Mouse (Mus musculus): ENCODE results near the gene Cacna1g. TPM values are rescaled to one million over a fixed set of nuclear protein-coding genes. Genes with fewer than 3 reads are reported as not detected.

The Cacna1g gene
- total RNA-seq, 2 experiments from 2014 or later: 53.2 to 59.2 TPM

DNA sequence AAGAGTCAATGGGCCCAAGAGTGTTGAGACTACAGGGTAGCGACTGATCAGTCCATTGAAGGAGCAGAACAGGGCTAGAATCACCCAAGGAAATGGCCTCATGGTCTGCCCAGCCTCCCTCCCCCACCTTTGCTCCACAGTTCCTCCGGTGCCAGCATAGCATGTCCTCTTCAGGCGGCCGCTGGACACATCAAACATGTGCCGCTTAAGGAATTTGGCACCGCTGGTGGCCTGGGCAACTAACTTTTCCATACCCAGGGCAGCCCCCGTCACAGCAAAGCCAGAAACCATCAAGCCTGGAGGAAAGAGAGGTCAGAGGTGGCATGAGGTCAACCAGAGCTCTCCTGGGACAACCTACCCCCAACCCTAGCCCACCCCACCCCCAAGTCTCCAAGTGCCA, 8.0 kb upstream of the Cacna1g start:
- no peak for DNase-seq (ENCODE audit: low spot score in 2 of 2)

DNA sequence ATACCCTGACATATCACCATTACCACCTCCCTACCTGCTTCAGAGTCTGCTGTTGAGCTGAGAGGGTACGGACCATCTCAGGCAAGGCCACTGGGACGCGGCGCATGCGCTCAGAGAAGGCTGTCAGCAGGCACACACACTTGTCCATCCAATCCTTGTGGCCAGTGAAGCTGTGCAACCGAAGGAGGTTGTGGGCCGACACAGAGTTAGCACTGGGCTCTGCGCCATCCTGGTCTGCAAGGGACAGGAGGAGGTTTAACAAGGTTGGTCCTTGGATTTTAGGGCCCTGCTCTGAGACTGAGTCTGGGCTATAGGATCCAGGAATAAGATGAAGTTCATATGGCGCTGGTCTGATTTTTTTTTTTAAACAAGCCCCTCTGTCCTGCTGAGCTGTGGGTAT, 6.4 kb upstream of the Cacna1g start:
- no peak for DNase-seq (ENCODE audit: low spot score in 2 of 2)

DNA sequence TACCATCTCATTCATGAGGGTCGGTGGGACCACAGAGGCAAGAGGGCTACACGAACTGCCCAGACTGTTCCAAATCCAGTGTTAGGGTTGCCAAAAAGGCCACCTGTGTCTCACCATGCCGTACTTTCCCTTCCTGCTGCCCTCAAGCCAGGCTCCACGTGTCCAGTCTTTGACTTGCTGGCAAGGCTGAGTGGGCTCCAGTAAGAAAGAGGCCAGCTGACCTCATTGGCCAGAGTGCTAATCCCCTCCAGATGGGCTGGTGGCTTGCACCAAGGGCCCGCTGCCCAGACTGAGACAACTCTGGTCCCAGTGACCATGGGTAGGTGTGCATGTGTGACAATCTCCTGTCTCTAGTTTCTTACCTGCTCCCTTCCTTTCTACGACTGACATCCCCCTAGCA, 3.7 kb upstream of the Cacna1g start:
- no peak for DNase-seq (ENCODE audit: low spot score in 2 of 2)

DNA sequence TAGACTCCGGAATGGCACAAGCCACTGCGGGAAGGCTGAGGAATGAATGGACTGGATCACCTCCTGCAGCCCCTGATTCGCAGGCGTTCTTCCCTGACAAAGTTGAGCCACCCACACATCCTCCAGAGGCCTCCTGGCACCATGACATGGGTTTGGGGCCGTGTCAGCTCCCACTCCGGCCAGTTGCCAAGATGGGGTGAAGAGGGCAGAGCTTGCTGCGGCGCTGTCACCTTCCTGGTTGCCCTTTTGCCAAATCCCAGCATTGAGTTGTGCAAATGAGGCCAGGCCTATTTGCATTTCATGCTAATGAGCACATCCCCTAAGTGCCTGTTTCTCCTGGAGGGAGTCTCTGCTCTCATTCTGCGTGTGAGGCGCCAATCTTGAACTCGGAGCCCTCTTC, 1.7 kb upstream of the Cacna1g start:
- no peak for DNase-seq (ENCODE audit: low spot score in 2 of 2)

- DNase-seq (ENCODE audit: low spot score in 2 of 2): no peak
Observed at GRCm38 (mm10) chr11:94474544-94474910, 529 bp upstream of the Cacna1g start.

- no peak for DNase-seq (ENCODE audit: low spot score in 2 of 2)
Observed at GRCm38 (mm10) chr11:94472916-94473706, 887 bp downstream of the Cacna1g start.

GRCm38 (mm10) chr11:94472585-94472915, 1.4 kb downstream of the Cacna1g start:
- no peak for DNase-seq (ENCODE audit: low spot score in 2 of 2)

DNA sequence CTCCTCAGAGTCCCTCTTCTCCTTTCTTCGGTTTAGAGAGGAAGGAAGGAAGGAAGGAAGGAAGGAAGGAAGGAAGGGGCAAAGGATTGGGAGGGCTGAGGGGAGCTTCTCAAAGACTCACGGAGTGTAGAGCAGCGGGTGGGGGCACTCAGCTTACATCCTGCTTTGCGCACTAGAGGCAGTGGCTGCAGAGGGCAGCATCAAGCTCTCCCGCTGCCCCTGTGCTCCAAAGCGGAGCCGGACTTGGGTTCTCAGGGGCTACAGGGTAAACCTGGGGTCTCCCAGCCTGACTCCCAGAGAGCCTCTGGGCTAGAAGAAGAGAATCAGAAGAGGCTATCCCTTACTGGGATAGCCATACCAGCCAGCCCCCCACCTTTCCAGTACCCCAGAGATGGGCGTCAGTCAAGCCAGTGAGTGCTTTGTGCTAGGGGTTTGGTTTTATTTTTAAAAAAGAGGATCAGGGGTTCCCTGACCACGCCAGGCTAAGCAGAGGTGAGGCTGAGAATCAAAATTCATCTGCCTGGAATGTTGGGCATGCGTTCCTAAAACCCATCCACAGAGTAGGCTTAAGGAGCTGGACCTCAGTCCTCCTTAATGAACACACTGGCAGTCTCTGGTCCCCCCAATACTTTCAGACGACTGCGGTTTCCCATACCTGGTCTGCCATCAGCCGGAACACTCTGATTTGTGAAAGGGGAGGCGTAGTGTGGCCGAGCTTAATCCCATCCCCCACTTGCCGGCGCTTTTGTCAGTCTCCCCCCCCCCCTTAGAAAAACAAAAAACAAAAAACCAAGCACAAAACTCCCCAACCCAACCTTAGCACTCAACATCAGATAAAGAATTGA, 2.0 kb downstream of the Cacna1g start:
- DNase-seq (ENCODE audit: low spot score in 2 of 2): no peak

- no peak for DNase-seq (ENCODE audit: low spot score in 2 of 2)
Observed at GRCm38 (mm10) chr11:94470391-94470790, 3.6 kb downstream of the Cacna1g start.

GRCm38 (mm10) chr11:94469136-94470064, 4.6 kb downstream of the Cacna1g start:
- DNase-seq (ENCODE audit: low spot score in 2 of 2): no peak

GRCm38 (mm10) chr11:94468582-94469064, 5.4 kb downstream of the Cacna1g start:
- peak; percentile 76 to 81 for DNase-seq (ENCODE audit: low spot score in 2 of 2)

DNA sequence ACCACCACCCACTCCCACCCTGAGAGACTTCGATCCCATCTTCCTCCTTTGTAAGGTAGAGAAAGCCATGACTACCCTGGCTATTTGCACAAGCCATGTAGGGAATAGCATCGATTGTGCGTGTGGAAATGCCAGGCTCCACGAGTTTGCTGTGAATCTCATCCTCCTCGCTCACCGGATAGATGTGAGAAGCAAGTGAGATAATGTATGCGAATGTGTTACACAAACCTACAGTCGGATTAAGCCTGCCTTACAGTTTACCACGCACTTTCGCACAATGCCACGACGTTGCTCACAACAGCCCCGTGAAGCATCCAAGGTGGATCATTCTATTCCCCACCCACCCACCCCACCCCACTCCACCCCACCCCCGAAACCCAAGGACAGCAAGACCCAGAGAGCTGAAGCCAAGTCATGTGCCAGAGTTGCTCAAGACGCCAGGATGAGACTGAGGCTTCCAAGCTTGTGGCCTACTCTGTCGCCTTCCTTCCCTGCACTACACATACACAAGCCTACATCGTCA, 7.6 kb downstream of the Cacna1g start:
- DNase-seq (ENCODE audit: low spot score in 2 of 2): no peak

DNA sequence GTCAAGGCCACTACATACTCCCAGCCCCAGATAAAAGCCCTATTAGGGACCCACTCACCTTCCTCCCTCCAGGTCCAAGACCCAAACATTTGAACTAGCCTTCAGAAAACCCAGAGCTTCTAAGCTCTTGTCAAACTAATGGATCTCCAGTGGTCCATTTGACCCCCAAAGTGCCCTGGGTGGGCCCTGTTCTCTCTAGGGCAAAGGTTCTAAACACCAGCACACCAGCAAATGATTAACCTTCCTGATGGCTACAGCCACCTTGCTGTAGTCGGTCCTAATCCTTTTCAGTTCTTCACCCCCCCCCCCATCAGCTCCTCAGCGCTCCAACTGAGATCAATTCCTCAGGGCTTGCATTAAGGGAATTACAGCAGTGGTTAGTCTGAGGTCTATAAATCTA, 9.8 kb downstream of the Cacna1g start:
- DNase-seq (ENCODE audit: low spot score in 2 of 2): no peak

GRCm38 (mm10) chr11:94461856-94462255, 12.1 kb downstream of the Cacna1g start:
- DNase-seq (ENCODE audit: low spot score in 2 of 2): no peak

DNA sequence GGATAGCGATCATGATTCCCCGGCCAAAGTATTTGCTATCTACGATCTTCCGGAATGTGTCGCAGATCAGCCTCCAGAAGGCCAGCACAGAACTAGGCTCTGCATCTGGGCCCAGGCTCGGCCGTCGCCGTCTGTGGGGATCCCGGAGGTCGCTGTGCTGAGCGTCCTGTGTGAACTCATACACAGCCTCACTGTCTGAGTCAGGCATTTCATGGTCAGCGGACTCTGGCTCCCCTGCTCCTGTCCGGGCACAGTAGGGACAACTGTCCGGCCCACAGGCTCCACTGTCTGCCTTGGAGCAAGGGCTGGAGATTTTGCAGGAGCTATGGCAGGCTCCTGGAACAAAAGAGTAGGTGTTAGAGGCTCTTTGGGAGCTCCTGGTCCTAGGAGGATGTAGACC, 17.0 kb downstream of the Cacna1g start:
- no peak for DNase-seq (ENCODE audit: low spot score in 2 of 2)

DNA sequence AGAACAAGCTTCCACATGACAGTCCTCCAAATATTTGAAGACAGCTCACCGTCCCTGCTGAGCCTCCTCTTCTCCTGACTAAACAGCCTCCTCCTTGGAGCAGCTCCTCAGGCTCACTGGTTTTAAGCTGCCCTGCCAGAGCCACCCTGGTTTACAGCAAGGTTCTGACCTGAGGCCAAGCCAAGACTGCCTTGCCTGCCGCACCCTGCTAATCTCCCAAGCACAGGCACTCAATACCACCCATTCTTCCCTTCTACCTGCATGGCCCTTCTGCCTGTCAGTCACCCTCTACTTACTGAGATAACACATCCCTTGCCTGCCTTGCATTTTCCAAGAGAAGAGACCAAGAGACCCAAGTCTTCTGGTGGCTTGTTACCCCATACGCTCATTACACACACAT, 17.7 kb downstream of the Cacna1g start:
- no peak for DNase-seq (ENCODE audit: low spot score in 2 of 2)

DNA sequence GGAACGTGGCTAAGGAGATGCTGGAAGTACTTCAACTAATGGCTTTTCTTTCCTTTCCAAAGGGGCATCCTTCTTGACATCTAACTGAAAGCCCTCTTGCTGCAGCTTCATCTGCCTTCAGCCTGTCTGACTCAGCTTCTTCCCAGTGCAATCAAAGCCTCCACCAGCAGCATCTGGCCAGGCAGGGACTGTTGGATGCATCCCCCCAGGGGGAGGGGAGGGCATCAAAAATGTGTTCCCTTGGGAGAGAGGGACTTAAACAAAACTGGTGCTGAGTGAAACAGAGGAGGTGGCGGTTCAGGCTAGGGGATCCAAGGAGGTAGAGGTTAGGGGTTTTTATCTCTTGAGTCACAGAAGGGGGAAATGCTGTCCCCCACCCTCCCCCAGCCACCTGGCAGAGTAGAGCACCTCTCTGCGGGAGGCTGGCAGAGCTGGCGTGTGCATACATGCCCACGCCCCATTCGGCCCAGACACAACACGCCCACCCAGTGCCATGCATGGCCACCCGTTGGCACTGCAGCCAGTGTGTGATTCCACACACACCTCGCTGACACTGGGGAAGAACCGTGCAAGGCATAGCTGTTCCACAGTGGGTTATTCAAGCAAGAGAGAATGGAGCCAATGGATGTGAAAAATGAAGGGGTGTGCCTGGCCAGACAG, 18.7 kb downstream of the Cacna1g start:
- no peak for DNase-seq (ENCODE audit: low spot score in 2 of 2)

DNA sequence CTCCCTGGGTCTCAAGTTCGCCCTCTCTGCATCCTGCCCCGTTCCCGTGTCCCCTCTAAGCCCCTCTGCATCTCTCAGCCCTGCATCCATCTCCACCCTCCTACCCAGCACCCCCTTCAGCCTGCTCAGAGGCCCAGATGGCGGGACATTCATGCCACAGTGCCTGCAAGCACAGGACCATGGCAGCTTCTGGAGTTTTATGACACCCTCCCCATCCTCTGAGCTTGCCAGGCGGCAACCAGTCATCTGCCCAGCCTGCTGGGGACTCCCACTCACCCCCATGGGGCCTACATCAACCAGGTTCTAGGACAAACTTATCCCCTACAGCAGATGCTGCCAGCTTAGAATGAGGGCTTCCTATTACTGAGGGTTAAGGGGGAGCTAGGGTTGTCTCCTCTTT, 19.2 kb downstream of the Cacna1g start:
- peak; percentile 63 to 66 for DNase-seq (ENCODE audit: low spot score in 2 of 2)

- no peak for DNase-seq (ENCODE audit: low spot score in 2 of 2)
Observed at GRCm38 (mm10) chr11:94451091-94451773, 22.8 kb downstream of the Cacna1g start.

- DNase-seq (ENCODE audit: low spot score in 2 of 2): no peak
Observed at GRCm38 (mm10) chr11:94449886-94450285, 24.1 kb downstream of the Cacna1g start.
